Mouse (Mus musculus): ENCODE measurements around the gene Zbtb46. TPM values are rescaled to one million over a fixed set of nuclear protein-coding genes. Genes with fewer than 3 reads are reported as not detected.
A peak's percentile ranks its signal among the peaks of the same experiment; 100 is the strongest.

The Zbtb46 gene
- polyA plus RNA-seq, 1 experiment = 4.8 TPM

- peaks cover 11% of the 10 kb centered on the region for H3K4me1 ChIP-seq (replicated peaks; ENCODE audit: control insufficient read depth, insufficient read depth, low read length)
- H3K4me3 ChIP-seq (ENCODE audit: control insufficient read depth, insufficient read depth, low read length) = peak overlapping the region; percentile 48
- H3K27ac ChIP-seq (ENCODE audit: control insufficient read depth, insufficient read depth, low read length) = no peak overlapping the region
- peak; percentile 5 for DNase-seq
- H3K27me3 ChIP-seq (ENCODE audit: control insufficient read depth, insufficient read depth, low read length) = peaks cover 22% of the 10 kb centered on the region
- WGBS = 2% methylated on average over 70 of the region's 72 CpGs
- H3K36me3 ChIP-seq (ENCODE audit: control insufficient read depth, insufficient read depth, low read length) = no peaks in the 10 kb centered on the region
- TF ChIP-seq CTCF (IDR thresholded peaks at IDR 0.05; ENCODE audit: borderline replicate concordance, control insufficient read depth, extremely low read depth, insufficient read depth, low read length, poor library complexity) (no peak), POLR2A (IDR thresholded peaks at IDR 0.05; ENCODE audit: control insufficient read depth, extremely low read depth, insufficient read depth, low read length, poor library complexity) (no peak)
Observed at GRCm38 (mm10) chr2:181458411-181459152, 644 bp downstream of the Zbtb46 start.

GRCm38 (mm10) chr2:181457831-181458230 is 1.4 kb downstream of the Zbtb46 start:
- 12% methylated on average over 15 of the region's 15 CpGs for WGBS
- Histone ChIP-seq H3K27me3 (ENCODE audit: control insufficient read depth, insufficient read depth, low read length) (peaks cover 22% of the 10 kb centered on the region), H3K4me3 (ENCODE audit: control insufficient read depth, insufficient read depth, low read length) (no peak overlapping the region), H3K4me1 (replicated peaks; ENCODE audit: control insufficient read depth, insufficient read depth, low read length) (peaks cover 11% of the 10 kb centered on the region), H3K27ac (ENCODE audit: control insufficient read depth, insufficient read depth, low read length) (no peak overlapping the region), H3K36me3 (ENCODE audit: control insufficient read depth, insufficient read depth, low read length) (no peaks in the 10 kb centered on the region)
- DNase-seq = no peak
- TF ChIP-seq POLR2A (IDR thresholded peaks at IDR 0.05; ENCODE audit: control insufficient read depth, extremely low read depth, insufficient read depth, low read length, poor library complexity) (no peak), CTCF (IDR thresholded peaks at IDR 0.05; ENCODE audit: borderline replicate concordance, control insufficient read depth, extremely low read depth, insufficient read depth, low read length, poor library complexity) (no peak)

GRCm38 (mm10) chr2:181455899-181456298 is 3.3 kb downstream of the Zbtb46 start:
- peaks cover 18% of the 10 kb centered on the region for H3K27me3 ChIP-seq (ENCODE audit: control insufficient read depth, insufficient read depth, low read length)
- no peaks in the 10 kb centered on the region for H3K36me3 ChIP-seq (ENCODE audit: control insufficient read depth, insufficient read depth, low read length)
- no peak for TF ChIP-seq POLR2A (IDR thresholded peaks at IDR 0.05; ENCODE audit: control insufficient read depth, extremely low read depth, insufficient read depth, low read length, poor library complexity)
- TF ChIP-seq CTCF (IDR thresholded peaks at IDR 0.05; ENCODE audit: borderline replicate concordance, control insufficient read depth, extremely low read depth, insufficient read depth, low read length, poor library complexity) = no peak
- H3K4me3 ChIP-seq (ENCODE audit: control insufficient read depth, insufficient read depth, low read length) = no peak overlapping the region
- WGBS = 83% methylated on average over 2 of the region's 2 CpGs
- no peak overlapping the region for H3K27ac ChIP-seq (ENCODE audit: control insufficient read depth, insufficient read depth, low read length)
- peaks cover 11% of the 10 kb centered on the region for H3K4me1 ChIP-seq (replicated peaks; ENCODE audit: control insufficient read depth, insufficient read depth, low read length)
- no peak for DNase-seq

GRCm38 (mm10) chr2:181453274-181453673 is 6.0 kb downstream of the Zbtb46 start:
- no peaks in the 10 kb centered on the region for H3K4me1 ChIP-seq (replicated peaks; ENCODE audit: control insufficient read depth, insufficient read depth, low read length)
- no peaks in the 10 kb centered on the region; the same call in 1 of the 2 replicates for H3K27me3 ChIP-seq (ENCODE audit: control insufficient read depth, insufficient read depth, low read length)
- DNase-seq = peak; percentile 13
- no peaks in the 10 kb centered on the region for H3K36me3 ChIP-seq (ENCODE audit: control insufficient read depth, insufficient read depth, low read length)
- WGBS = 95% methylated on average over 1 of the region's 1 CpGs
- no peak for TF ChIP-seq CTCF (IDR thresholded peaks at IDR 0.05; ENCODE audit: borderline replicate concordance, control insufficient read depth, extremely low read depth, insufficient read depth, low read length, poor library complexity)
- no peak for TF ChIP-seq POLR2A (IDR thresholded peaks at IDR 0.05; ENCODE audit: control insufficient read depth, extremely low read depth, insufficient read depth, low read length, poor library complexity)
- H3K27ac ChIP-seq (ENCODE audit: control insufficient read depth, insufficient read depth, low read length) = no peak overlapping the region
- no peak overlapping the region for H3K4me3 ChIP-seq (ENCODE audit: control insufficient read depth, insufficient read depth, low read length)

GRCm38 (mm10) chr2:181452181-181452580 is 7.0 kb downstream of the Zbtb46 start:
- TF ChIP-seq POLR2A (IDR thresholded peaks at IDR 0.05; ENCODE audit: control insufficient read depth, extremely low read depth, insufficient read depth, low read length, poor library complexity) (no peak), CTCF (IDR thresholded peaks at IDR 0.05; ENCODE audit: borderline replicate concordance, control insufficient read depth, extremely low read depth, insufficient read depth, low read length, poor library complexity) (no peak)
- no peaks in the 10 kb centered on the region for H3K36me3 ChIP-seq (ENCODE audit: control insufficient read depth, insufficient read depth, low read length)
- no peaks in the 10 kb centered on the region for H3K4me1 ChIP-seq (replicated peaks; ENCODE audit: control insufficient read depth, insufficient read depth, low read length)
- no peaks in the 10 kb centered on the region; the same call in 1 of the 2 replicates for H3K27me3 ChIP-seq (ENCODE audit: control insufficient read depth, insufficient read depth, low read length)
- WGBS = 91% methylated on average over 4 of the region's 4 CpGs
- no peak overlapping the region for H3K27ac ChIP-seq (ENCODE audit: control insufficient read depth, insufficient read depth, low read length)
- no peak overlapping the region for H3K4me3 ChIP-seq (ENCODE audit: control insufficient read depth, insufficient read depth, low read length)
- DNase-seq = no peak

GRCm38 (mm10) chr2:181443016-181443415 is 16.2 kb downstream of the Zbtb46 start:
- Histone ChIP-seq H3K4me1 (replicated peaks; ENCODE audit: control insufficient read depth, insufficient read depth, low read length) (no peaks in the 10 kb centered on the region), H3K4me3 (ENCODE audit: control insufficient read depth, insufficient read depth, low read length) (no peak overlapping the region), H3K27ac (ENCODE audit: control insufficient read depth, insufficient read depth, low read length) (no peak overlapping the region), H3K27me3 (ENCODE audit: control insufficient read depth, insufficient read depth, low read length) (no peaks in the 10 kb centered on the region), H3K36me3 (ENCODE audit: control insufficient read depth, insufficient read depth, low read length) (no peaks in the 10 kb centered on the region)
- no peak for DNase-seq
- WGBS = 6% methylated on average over 2 of the region's 2 CpGs
- TF ChIP-seq POLR2A (IDR thresholded peaks at IDR 0.05; ENCODE audit: control insufficient read depth, extremely low read depth, insufficient read depth, low read length, poor library complexity) (no peak), CTCF (IDR thresholded peaks at IDR 0.05; ENCODE audit: borderline replicate concordance, control insufficient read depth, extremely low read depth, insufficient read depth, low read length, poor library complexity) (no peak)

Data from thymus, adult 2 months (tissue).